Mouse (Mus musculus) liver, postnatal 0 days (tissue): Measurements from ENCODE around the gene Gm10721. TPM values are rescaled to one million over a fixed set of nuclear protein-coding genes. Genes with fewer than 3 reads are reported as not detected.
"Not testable (repeated sequence)": the region's sequence is repeated elsewhere in the genome, so short reads cannot be mapped to it uniquely, and the experiment has no call there.

Source experiments
- ATAC-seq: fragments of 200-750 bp; cut with Nextera tagmentation; 2 replicates; pipeline ENCODE4 v1.8.0; 2017; ENCODE audit warnings: mild to moderate bottlenecking, moderate library complexity
- DNase-seq: peaks from one replicate; pipeline ENCODE4 v3.0.0-alpha.2; 2016
- H3K27ac ChIP-seq: fragments of 300-500 bp; sonication (generic); 2 replicates; pipeline ENCODE4 v1.5.1; 2014; ENCODE audit warnings: antibody characterized with exemption, moderate library complexity, mild to moderate bottlenecking, low read depth
- H3K27me3 ChIP-seq: fragments of 300-500 bp; sonication (generic); 2 replicates; pipeline ENCODE4 v1.6.1; 2014; ENCODE audit warnings: low read length, control low read depth, mixed read lengths; ENCODE audit not compliant: insufficient read depth
- H3K36me3 ChIP-seq: fragments of 300-500 bp; sonication (generic); replicated peaks from 2 replicates; pipeline ENCODE4 v1.6.1; 2014; ENCODE audit warnings: mild to moderate bottlenecking, control low read depth, low read length, moderate library complexity, mixed read lengths; ENCODE audit not compliant: insufficient read depth
- H3K4me1 ChIP-seq: fragments of 300-500 bp; sonication (generic); 2 replicates; pipeline ENCODE4 v1.6.1; 2014; ENCODE audit warnings: antibody characterized with exemption, mild to moderate bottlenecking, control low read depth; ENCODE audit not compliant: insufficient read depth
- H3K4me2 ChIP-seq: fragments of 300-500 bp; sonication (generic); 2 replicates; pipeline ENCODE4 v1.6.1; 2014; ENCODE audit warnings: low read depth, mild to moderate bottlenecking, low read length, moderate library complexity, mixed read lengths
- H3K4me3 ChIP-seq: fragments of 300-500 bp; sonication (generic); 2 replicates; pipeline ENCODE4 v1.5.1; 2014; ENCODE audit warnings: low read depth, low read length
- H3K9ac ChIP-seq: fragments of 300-500 bp; sonication (generic); replicated peaks from 2 replicates; pipeline ENCODE4 v1.6.1; 2014; ENCODE audit warnings: mild to moderate bottlenecking, moderate library complexity
- H3K9me3 ChIP-seq: fragments of 300-500 bp; sonication (generic); 2 replicates; pipeline ENCODE4 v1.6.1; 2016; ENCODE audit warnings: mild to moderate bottlenecking, control low read depth, low read length, mixed read lengths
- WGBS: fragments of 180-500 bp; shearing (Covaris S2); extraction: QIAGEN DNeasy Blood & Tissue Kit; methylation state at CpG from one replicate; pipeline ENCODE4 v1.1.7; 2014; ENCODE audit not compliant: insufficient replicate concordance; 5-methylcytosine and 5-hydroxymethylcytosine counted together
- polyA plus RNA-seq: library from polyadenylated mRNA; unstranded; fragments of >200 nt; fragmentation: Nextera tagmentation; extraction: Ambion mirVana; gene quantifications from 2 replicates; pipeline ENCODE4 v1.2.1, GENCODE M21; 2015

Gene Gm10721
- polyA plus RNA-seq, 1 experiment from 2014 or later, result not detected

- H3K27me3 ChIP-seq, DNase-seq, H3K4me1 ChIP-seq, H3K27ac ChIP-seq, H3K4me2 ChIP-seq, H3K9ac ChIP-seq, ATAC-seq, H3K4me3 ChIP-seq, H3K36me3 ChIP-seq, H3K9me3 ChIP-seq: not testable (repeated sequence)
- 77% methylated on average over 2 of the region's 7 CpGs for WGBS
Observed at GRCm38 (mm10) chr9:3012054-3012621, 802 bp upstream of the Gm10721 start.

GRCm38 (mm10) chr9:3015354-3015753 is 2.4 kb downstream of the Gm10721 start, which contains the start of gene Gm10720:
TSS of gene Gm10720 (plus strand) at chr9:3015654.
- not testable (repeated sequence) for H3K9me3 ChIP-seq, H3K4me3 ChIP-seq, ATAC-seq, H3K27me3 ChIP-seq, H3K9ac ChIP-seq, H3K27ac ChIP-seq, H3K4me2 ChIP-seq, H3K4me1 ChIP-seq, H3K36me3 ChIP-seq, DNase-seq
- 57% methylated on average over 4 of the region's 9 CpGs for WGBS

- not testable (repeated sequence) for H3K4me1 ChIP-seq, H3K27me3 ChIP-seq, H3K36me3 ChIP-seq, DNase-seq, H3K27ac ChIP-seq, H3K9me3 ChIP-seq, H3K9ac ChIP-seq, ATAC-seq, H3K4me2 ChIP-seq, H3K4me3 ChIP-seq
- WGBS, result 68% methylated on average over 4 of the region's 6 CpGs
Observed at GRCm38 (mm10) chr9:3015896-3016295, 3.0 kb downstream of the Gm10721 start.

GRCm38 (mm10) chr9:3017108-3017507 is 4.2 kb downstream of the Gm10721 start, which contains the start of gene Gm10719:
TSS of gene Gm10719 (plus strand) at chr9:3017408.
- not testable (repeated sequence) for ATAC-seq, H3K4me1 ChIP-seq, H3K27ac ChIP-seq, H3K4me3 ChIP-seq, H3K9me3 ChIP-seq, H3K36me3 ChIP-seq, H3K9ac ChIP-seq, H3K27me3 ChIP-seq, DNase-seq, H3K4me2 ChIP-seq
- WGBS, result no CpG with 5 or more reads among the region's 9 CpGs

- WGBS, result 59% methylated on average over 8 of the region's 9 CpGs
- H3K27me3 ChIP-seq, H3K4me3 ChIP-seq, DNase-seq, H3K4me1 ChIP-seq, H3K9ac ChIP-seq, H3K4me2 ChIP-seq, H3K36me3 ChIP-seq, ATAC-seq, H3K9me3 ChIP-seq, H3K27ac ChIP-seq: not testable (repeated sequence)
Observed at GRCm38 (mm10) chr9:3018944-3019343, 6.0 kb downstream of the Gm10721 start.

GRCm38 (mm10) chr9:3019835-3020727 is 7.1 kb downstream of the Gm10721 start:
- not testable (repeated sequence) for H3K9me3 ChIP-seq, H3K27me3 ChIP-seq, H3K4me1 ChIP-seq, H3K36me3 ChIP-seq, H3K4me3 ChIP-seq, H3K9ac ChIP-seq, H3K4me2 ChIP-seq, DNase-seq, H3K27ac ChIP-seq
- ATAC-seq, result peak; percentile 53
- 68% methylated on average over 11 of the region's 19 CpGs for WGBS

GRCm38 (mm10) chr9:3022316-3023008 is 9.5 kb downstream of the Gm10721 start:
- not testable (repeated sequence) for H3K9me3 ChIP-seq, H3K4me2 ChIP-seq, H3K4me1 ChIP-seq, H3K27me3 ChIP-seq, H3K27ac ChIP-seq, H3K4me3 ChIP-seq, H3K9ac ChIP-seq, ATAC-seq, H3K36me3 ChIP-seq
- DNase-seq, result peak; percentile 10
- 65% methylated on average over 9 of the region's 13 CpGs for WGBS

- H3K4me2 ChIP-seq, H3K9me3 ChIP-seq, ATAC-seq, H3K9ac ChIP-seq, H3K27me3 ChIP-seq, H3K36me3 ChIP-seq, H3K27ac ChIP-seq, H3K4me1 ChIP-seq, H3K4me3 ChIP-seq, DNase-seq: not testable (repeated sequence)
- WGBS, result 67% methylated on average over 9 of the region's 13 CpGs
Observed at GRCm38 (mm10) chr9:3023312-3023984, 10.5 kb downstream of the Gm10721 start, which contains the start of gene Gm10718. TSS of gene Gm10718 (plus strand) at chr9:3023547.

- not testable (repeated sequence) for H3K9me3 ChIP-seq, H3K9ac ChIP-seq, H3K27ac ChIP-seq, H3K4me3 ChIP-seq, H3K4me1 ChIP-seq, H3K4me2 ChIP-seq, ATAC-seq, H3K36me3 ChIP-seq, H3K27me3 ChIP-seq, DNase-seq
- 54% methylated on average over 15 of the region's 16 CpGs for WGBS
Observed at GRCm38 (mm10) chr9:3023985-3024648, 11.2 kb downstream of the Gm10721 start.
